Mouse (Mus musculus) urinary bladder, postnatal 36 days (tissue): ENCODE measurements at regions not wholly inside any gene's neighbourhood (a gene's known extent, or its start where the extent isn't known, plus 50 kb on each side); places are given as distances from the start of the nearest gene placed in this dataset.

Experiments
- DNase-seq, 2 experiments: peaks; one replicate each; pipeline ENCODE4 v3.0.0; 2022; ENCODE audit warnings: low spot score in 2 of 2, mixed read lengths in 1 of 2

DNA sequence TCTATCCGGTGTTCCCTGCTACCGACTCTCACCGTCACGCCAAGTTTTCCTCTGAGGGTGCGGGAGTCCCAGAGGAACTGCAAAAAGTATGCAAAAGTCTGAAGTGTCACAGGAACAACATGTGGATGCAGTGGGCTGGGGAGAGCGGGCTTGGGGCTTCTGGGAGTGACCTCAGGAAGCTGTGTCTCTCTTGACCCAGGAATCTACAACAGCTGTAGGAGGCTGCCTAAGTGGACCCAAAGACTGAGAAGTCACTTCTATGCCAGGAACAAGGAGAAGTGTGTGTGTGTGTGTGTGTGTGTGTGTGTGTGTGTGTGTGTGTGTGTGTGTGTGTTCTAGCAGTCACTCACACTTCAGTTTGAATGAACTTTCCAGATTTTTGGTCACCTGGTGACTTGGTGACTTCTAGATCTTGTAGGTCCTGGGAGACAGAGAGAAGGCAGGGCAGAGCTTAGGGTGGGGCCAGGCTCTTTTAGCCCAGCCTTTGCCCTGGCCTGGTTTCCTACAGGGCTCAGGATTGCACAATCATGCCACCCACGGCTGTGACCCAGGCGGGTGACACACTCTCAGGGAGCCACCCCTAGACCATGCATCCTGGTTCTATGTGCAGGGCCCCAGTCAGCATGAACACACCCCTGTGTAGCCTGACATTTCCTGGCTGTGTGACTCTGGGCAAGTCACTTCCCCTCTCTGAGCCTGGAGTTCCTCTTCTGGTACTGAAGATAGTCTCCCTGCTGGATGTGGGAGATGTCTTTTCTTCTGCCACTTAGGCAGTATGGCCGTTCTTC is 70.2 kb upstream of the Tmem189 start:
- DNase-seq, result peak in 1 of 2 experiments; percentile 83

DNA sequence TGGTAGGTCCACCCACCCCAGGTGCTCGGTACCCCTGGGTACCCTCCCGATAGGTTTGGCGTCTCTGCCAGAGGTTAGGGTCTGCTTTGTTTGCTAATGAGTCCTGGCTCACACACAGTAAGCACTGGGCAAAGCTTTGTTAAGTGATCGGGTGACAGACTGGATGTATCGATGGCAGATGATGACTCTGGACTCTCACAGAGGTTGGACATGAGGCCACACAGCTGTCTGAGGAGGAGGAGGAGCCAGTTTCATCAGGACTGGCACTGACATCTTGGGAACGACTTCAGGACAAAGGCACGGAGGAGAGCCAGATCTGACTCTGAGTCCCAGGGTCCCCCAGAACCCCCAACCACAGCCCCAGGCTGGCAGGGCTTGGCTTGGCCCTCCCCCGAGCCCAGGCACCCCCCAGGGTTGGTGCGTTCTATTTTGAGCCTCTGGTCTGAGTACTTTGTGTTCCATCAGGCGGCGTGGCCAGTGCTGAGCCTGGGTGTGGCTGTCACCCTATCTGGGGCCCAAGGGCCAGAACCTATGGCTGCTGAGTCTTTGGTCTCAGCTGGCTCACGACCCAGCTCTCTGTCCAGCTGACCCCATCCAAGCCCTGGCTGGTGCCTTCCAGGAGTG is 67.6 kb upstream of the Tmem189 start:
- no peak for DNase-seq

DNA sequence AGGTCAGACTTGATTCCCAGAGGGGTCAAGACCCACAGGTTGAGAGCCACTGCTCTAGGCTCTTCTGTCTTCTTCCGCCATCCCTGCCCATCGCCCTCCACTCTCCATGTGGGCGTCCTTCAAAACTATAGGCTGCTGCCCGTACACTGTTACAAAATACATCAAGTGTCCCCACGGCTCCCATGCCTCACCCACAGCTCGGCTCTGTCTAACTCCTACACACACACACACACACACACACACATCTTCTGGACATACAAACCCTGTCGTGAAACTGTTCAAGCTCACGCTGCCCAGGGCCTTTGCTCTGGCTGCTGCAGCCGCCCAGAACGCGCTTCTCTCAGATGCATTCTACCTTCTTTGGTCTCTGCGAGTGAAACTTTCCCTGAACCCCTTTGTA is 67.1 kb upstream of the Tmem189 start:
- DNase-seq, result no peak

DNA sequence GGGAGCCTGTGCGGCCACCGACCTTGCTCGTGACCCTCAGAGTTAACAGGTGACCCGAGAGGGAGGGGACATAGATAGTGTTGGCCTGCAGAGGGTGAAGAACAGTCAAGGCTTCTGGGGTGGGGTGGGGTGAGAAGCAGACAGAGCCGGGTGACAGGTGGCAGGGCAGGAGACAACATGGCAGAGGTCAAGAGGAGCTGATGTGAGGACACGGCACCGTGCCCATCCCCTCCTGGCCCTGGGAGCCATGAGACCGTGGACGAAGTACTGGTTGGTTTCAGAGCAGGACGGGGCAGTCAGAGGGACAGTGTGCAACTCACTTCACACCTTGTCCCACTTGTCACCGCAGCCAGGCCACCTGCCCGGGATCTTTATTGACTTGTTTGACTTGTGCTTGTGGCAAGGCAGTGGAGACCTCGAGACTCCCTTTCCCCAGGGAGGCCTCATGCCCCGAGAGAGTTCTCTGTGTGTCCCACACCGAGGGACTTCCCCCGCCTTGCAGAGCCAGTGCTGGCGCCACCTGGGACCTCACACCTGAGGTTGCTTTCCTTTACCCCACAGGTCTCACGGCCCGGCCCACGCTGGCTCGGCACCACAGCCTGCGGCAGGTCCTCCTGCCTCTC is 65.4 kb upstream of the Tmem189 start:
- no peak for DNase-seq

DNA sequence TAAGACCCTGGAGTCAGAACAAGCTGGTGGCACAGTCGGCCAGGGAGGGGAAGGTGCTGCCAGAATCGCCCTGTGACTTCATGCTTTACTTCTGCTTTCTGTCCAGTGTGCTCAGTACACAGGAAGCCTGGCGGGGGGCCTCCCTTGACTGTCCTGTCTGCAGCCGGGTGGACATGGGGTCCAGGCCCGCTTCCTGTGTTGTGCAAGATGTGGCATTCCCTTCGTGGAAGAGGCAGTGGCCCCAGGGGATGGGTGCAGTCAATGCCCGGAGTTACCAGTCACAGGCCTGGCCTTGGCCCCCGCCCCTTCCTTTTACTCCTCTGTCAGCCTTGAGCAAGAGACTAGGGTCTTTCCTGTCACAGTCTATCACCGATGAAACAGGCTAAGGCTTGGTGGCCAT is 64.3 kb upstream of the Tmem189 start:
- peak in 1 of 2 experiments; percentile 60 for DNase-seq

DNA sequence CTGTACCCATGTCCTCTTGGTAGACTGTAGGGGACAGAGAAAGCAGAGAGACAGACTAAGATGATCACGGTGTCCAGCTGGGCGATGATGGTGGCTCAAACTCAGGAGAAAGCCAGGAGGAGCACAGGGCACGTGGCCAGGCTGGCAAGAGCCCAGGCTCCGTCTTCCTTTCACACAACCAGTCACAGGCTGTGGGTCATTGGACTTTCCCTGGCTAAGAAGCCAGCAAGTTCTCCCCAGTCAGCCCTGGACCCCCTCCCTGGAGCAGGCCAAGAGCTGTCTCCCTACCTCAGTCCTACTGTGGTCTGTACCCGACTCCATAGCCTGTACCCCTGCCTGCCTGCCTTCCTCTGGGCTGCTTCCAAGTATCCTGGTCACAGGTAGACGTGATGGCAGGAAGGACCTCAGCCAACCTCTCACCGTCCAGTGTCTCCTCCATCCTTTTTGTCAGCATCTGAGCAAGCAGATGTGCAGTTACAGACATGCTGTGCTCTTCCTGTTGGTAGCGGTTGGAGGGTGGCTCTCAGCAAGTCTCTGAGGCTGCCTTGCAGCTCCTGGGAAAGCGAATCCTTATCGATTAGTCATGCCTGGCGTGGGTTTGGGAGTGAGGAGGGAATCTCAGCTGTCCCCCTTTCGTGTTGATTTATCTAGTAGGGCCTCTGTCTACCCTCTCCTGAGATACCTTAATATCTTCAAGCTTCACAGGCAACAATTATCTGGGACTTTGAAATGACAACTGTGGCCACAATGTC is 63.4 kb upstream of the Tmem189 start:
- DNase-seq, result peak in 1 of 2 experiments; percentile 58

DNA sequence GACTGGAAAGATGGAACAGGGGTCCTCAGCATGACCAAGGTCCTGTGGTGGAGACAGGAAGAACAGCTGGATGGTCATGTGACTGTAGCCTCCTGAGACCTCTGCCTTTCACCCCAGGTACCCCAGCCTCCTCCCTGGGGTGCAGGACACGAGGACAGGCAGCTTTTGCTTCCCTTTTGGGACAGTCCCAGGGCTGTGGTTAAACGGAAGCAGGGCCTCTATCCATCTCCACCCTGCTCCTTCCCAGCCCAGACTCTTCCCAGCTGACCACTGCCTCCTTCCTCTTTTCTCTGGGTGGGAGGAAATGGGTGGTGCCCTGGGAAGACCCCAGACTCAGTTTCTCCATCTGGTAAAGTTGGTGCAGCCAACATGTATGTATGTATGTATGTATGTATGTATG is 62.0 kb upstream of the Tmem189 start:
- no peak for DNase-seq

DNA sequence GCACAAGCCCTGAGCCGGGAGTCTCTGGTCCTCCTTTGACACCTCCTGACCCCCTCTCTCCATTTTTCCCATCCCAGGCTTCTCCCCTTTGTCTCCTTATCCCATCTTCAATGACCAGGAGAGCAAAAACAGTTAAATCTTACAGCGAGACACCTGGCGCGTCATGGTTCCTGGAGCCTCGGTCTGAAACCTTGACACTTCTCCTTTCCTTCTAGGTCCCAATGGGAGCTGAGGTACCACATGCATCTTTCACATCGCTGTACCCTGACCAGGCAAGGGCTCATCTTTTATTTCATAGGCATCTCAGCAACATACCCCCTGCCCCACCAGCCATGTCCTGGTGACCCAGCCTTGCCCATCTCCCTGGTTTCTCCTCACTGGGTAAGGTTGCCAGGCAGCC is 58.7 kb upstream of the Tmem189 start:
- DNase-seq, result no peak

DNA sequence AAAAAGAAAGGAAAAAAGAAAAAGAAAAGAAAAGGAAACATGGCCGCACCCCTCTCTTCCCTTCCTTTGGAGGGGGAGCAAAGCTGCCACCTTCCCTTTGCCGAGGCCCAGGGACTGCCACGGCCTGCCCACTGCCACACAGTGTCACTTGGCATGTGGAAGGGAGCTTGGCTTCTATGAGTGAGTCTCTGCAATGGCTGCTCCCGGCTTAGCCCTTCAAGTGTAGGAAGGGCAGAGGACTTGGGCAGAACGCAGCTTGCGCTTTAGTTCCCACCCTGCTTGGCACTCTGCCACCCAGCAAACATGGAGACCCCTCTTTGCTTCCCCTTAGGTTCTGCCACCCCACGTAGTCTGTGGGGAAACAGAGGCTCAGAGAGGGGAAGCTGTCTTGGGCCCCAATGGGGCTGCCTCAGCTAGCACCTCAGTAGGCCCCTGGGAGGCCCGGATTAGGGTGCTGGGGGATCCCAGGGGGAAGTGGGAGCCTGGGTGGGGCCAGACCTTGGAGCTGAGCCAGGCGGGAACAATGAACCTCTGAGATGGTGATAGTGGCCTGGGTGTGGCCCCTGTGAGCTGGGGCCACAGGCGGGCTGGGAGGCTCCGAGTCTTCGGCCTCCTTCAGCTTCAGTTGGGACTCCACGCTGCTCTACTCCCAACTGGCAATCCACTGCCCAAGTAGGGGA is 57.7 kb upstream of the Tmem189 start:
- DNase-seq, result no peak

DNA sequence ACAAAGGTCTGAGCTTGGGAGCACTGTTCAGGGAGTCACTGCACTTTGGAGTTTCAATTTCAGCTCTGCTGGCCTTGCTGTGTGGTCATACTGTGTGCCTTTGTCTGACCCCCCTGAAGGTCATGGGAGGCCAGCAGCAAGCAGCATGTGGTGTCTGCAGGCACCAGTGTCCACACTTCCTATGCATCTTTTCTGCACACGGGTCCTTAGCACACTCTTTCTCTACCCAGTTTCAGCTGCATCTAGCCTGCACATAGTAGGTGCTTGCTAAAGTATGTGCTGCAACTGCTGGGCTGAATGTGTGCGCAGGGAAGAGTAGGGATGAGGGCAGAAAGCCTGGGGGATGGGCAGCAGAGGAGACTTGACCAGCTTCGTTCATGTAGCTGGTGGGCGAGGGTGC is 56.7 kb upstream of the Tmem189 start:
- DNase-seq, result no peak

DNA sequence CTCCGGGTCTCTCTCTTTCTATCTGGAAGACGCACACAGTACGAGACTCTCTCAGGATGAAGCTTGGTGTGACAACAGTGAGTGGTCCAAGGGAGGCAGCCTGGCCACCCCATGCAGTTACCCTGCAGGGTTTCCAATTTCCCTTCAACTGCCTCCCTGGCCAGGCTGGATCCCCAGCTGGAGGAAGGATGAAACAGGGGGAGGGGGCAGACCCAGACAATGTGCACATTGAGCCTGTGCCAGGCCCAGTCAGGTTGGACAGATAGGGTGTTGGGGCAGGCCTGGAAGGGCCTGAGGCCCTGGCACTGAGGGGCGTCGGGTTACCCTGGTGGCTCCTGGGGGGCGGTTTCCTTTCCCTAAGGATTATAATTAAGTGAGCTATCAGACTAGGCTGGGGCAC is 55.8 kb upstream of the Tmem189 start:
- no peak for DNase-seq

DNA sequence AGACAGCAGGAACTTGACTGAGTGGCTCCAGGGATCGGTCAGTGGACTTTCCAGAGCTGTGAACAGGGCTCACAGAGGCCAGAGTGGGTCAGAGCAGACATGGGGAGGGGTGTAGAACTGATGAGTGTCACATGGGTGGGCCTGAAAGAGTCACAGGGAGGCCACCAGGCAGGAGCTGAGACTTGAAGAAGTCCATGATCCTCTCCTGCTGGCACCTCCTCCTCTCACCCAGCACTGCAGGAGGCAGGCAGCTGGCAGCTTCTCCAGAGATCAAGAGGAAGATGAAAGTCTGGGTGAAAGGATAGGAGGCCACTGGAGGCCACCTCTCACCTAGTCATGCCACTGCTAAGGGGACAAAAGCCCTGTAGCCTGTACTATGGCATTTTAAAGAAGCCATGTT is 54.5 kb upstream of the Tmem189 start:
- no peak for DNase-seq

DNA sequence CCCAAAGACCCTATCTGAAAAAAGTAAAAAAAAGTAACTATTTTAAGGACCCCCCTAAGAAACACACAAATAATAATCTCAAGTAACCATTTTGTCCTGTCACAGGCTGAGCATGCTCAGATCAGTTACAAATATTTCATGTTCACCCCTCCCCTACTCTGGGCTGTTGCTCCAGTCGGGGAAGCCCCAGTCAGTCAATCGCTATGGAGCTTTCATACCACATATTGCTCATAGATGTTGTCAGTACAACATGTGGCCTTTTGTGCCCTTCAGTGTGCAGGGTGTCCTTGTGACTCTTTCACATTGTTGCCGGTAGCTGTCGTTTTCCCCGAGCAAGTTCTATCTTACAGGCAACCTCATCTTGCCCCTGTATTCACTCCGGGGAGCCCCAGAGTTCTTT is 52.9 kb upstream of the Tmem189 start:
- no peak for DNase-seq

DNA sequence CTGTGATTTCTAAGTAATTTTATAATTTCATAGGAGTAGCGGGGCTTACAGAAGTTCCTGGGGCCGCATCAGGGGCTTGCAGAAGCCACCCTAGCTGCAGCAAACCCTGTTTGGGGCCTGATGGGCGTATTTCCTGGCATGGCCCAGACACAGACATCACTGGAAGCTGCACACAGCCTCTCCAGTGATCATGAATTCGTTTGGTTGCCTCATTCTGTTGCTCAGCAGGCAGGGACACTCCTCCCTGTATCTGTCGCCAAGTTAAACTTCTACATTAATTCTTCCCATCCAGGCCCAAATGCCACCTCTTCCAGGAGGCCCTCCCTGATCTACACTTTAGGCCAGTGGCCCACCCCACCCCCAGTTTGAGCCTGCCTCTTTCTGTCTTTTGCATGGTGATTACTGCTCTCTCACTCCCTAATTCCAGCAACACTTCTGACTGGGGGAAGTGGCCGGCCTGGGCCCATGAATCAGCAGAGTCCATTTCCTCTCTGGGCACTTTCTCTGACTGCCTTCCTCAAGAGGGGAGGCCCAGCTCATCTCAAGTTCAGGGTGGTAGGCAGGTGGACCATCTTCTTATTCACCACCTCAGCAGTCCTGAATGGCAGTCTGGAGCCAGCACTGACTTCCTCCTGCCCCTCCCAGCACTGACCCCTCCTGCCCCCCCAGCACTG is 51.0 kb upstream of the Tmem189 start:
- no peak for DNase-seq
